Mouse (Mus musculus) cerebellum, postnatal 4 days (tissue): ENCODE measurements around the gene Hcar2.

ENCODE experiments used
- DNase-seq, 2 experiments: peaks; one replicate each; pipeline ENCODE4 v3.0.0; 2022; ENCODE audit warnings: low spot score in 2 of 2, mixed read lengths in 1 of 2

Gene Hcar2

DNA sequence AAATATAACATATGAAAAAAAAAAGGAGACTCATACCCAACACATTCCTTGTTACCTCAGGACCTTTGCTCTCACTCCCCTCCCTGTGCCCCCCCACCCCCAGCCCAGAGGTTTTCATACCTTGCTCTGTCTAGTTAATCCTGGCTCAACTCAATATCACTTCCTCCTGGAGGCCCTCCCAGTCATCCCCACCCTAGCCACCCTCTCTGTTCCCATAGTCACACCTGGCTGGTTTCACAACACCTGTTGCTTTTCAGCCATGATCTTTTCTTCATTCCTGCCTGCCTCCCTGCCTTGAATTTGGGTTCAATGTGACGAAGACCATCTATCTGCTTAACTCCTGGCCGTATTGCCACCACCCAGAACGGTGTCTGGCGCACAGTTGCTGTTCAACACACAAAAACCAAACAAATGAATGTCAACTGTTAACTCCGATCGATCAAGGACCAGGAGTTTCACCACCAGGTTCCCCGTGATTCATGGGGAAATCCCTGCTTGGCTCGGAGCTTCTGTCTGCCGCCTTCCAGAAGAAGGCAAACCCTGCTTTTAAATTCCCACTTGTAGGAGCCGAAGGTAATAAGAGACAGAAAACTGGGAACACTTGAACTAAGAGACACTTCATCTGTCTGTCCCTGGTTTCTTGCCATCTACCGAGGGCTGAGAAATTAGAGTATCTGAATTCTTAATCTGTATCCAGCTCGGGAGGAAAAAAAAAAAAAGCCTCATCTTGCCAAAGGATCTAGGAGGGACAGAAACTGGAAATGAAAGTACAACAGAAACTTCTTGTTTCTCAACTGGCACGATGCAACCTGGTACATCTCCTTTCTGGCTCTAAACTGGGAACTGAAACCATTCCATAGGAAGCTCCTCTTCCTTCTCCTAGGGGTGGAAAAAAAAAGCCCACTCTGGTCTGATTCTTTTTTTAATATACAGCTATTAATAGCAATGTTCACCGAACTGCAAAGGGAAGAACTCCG is 2.6 kb downstream of the Hcar2 start:
- DNase-seq, result no peak

- DNase-seq, result no peak
These were observed 6.5 kb downstream of the Hcar2 start for GRCm38 (mm10) chr5:123858798-123859197.

- DNase-seq, result no peak
These were observed 10.8 kb downstream of the Hcar2 start for GRCm38 (mm10) chr5:123854511-123854910.

DNA sequence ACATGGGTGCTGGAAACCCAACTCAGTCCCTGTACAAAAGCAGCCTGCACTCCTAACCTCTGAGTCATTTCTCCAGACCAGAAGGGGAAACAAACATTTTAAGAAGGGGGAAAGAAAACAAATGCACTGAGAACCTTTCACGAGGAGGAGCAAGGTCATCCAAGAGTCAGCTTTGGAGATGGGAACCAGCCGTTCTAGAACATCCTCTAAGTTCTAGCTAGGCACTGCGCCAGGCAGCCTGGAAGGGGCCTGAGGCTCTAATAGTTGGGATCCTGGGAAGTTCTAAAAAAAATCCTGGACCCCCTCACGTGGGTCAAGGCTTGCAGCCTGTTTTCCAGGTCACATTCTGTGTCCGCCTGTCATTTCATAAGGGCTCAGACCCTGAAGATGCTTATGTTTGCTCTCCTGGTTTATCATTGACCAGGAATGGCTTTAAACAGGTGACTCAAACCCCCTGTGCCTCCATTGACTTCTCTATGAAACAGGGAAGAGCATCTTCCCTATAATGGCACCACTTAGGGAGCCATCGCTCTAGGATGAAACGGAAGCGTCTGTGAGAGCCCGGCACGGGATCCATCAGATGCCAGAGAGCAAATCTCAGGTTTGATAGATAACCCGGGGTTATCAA is 11.3 kb downstream of the Hcar2 start:
- DNase-seq, result no peak

- no peak for DNase-seq
These were observed 13.9 kb downstream of the Hcar2 start for GRCm38 (mm10) chr5:123851398-123851797.

- no peak for DNase-seq
These were observed 21.0 kb downstream of the Hcar2 start for GRCm38 (mm10) chr5:123844316-123844715.

- DNase-seq, result no peak
These were observed 21.5 kb downstream of the Hcar2 start for GRCm38 (mm10) chr5:123843816-123844215.

- DNase-seq, result no peak
These were observed 22.4 kb downstream of the Hcar2 start for GRCm38 (mm10) chr5:123842935-123843282.

DNA sequence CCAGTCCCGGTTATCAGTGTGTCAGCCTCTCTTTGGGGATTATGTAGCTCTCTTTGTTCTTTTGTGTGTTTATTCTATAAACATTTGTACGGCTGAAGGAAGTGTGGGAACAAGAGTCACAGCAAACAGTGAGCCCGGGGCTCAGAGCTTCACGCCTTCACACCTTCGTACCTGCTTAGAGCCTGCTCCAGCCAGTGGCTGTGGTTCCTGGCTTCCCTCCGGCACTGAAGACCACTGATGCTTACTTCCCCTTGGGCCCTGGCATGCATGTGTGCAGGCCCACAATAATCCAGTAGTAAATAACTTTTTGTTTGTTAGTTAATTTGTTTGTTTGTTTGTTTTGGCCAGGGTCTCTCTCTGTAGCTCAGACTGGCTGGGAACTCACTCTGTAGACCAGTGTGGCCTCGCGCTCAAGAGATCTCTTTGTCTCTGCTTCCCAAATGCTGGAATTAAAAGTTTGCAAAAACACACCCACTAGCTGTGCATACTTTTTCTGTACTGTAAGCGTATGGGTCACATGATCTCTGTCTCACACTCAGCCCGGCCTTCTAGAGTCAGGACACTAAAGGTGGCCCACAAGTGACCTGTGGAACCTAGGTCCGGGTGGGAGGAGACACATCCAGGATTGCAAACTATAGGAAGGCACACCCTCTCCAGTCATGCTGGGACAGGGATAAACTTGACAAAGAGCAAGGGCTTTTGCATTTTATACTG is 22.9 kb downstream of the Hcar2 start:
- no peak for DNase-seq

GRCm38 (mm10) chr5:123837371-123837770 is 27.9 kb downstream of the Hcar2 start:
- DNase-seq, result no peak

DNA sequence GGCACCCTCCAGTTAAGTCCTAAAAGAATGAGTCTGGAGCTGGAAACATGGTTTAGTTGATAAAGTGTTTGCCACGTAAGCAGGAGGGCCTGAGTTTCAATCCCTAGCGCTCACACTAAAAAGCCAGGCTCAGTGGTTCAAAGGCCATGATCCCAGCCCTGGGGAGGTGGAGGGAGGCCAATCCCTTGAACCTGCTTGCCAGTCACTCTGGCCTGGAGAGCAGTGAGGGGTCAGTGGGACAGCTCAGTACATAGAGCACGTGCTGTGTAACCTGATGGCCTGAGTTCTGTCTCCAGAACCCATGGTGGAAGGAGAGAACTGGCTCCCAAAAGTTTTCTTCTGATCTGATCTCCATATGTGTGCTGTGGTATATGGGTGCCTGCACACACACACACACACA is 30.5 kb downstream of the Hcar2 start:
- DNase-seq, result no peak

DNA sequence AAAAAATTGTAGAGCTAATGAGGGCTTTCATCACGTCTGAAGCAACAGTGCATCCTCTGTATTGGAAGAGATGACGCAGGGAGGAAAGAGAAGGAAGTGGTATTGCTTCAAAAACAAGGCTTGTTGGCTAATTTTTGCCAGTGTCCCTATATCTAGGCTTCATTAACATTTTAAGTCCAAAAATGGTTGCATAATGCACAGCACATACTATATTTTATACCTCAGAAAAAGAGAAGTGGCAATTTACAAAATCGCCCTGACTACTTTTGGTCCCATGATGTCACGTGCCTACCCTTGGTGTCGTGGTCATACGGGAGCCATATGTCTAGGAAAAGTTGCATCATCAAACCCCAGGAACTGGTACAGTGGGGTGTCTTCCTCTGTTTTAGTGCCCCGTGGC is 33.0 kb downstream of the Hcar2 start:
- DNase-seq, result no peak

- DNase-seq, result no peak
These were observed 37.6 kb downstream of the Hcar2 start for GRCm38 (mm10) chr5:123827659-123828091.

- DNase-seq, result no peak
These were observed 42.6 kb downstream of the Hcar2 start for GRCm38 (mm10) chr5:123822706-123823105.

DNA sequence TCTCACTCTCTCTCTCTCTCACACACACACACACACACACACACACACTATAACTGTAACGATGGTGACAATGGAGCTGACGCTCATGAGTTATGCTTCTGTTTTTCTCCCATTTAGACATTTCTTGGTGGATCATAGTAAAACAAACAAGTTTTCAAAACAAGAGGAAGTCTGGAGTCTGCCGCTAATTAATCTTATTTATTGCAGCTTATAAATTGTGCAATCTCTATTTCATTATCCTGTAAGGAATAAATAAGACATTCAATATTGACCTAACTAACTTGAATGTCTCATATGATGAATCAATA is 44.1 kb downstream of the Hcar2 start:
- DNase-seq, result no peak

GRCm38 (mm10) chr5:123820501-123821263 is 44.6 kb downstream of the Hcar2 start:
- no peak for DNase-seq

DNA sequence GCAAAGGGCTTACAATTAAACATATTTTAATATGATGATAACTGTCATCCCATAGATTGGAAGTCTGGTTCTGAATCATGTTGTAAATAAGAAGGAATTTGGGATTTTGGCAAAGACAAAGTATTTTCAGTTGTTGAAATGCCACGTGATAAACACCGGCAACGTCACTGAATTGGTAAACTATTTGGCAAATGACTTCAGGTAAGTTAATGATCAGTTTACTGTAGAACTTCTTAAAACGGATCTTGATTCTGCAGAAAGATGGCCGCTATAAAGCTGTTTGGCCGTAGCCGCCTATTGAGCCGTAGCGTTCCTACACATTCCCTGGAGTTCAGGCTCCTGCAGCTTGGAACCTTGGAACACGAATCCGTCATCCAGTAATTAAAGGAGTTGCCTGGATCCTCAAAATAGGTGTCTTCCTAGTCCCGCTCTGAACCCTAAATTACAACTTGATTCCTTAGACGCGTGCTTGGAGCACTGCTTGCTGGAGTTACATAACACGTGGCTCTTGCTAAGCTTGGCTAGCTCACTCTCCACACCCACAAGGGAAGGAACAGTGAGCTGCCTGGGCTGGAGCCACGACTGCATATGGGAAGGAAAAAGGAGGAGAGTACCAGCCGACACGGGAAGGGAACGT is 46.2 kb downstream of the Hcar2 start:
- no peak for DNase-seq

DNA sequence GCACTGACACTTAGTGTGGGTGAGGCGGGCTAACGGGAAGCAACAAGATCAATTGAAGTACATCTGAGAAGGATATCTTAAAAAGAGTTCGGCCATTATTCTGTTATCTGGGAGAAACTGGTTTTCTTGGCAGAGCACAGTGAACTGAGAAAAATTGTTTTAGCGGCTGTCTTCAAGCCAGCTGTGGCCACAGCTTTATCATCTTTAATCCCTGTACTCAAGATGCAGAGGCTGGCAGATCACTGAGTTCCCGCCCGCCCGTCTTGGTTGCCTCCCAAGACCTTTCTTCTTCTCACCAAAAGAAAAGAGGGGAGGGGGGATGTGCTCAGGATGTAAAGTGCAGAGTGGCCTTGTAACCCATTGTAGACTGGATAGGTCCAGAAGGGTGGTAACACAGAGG is 48.4 kb downstream of the Hcar2 start:
- DNase-seq, result no peak
